Mouse (Mus musculus): ENCODE measurements around the gene Ap1g2.

Gene Ap1g2

DNA sequence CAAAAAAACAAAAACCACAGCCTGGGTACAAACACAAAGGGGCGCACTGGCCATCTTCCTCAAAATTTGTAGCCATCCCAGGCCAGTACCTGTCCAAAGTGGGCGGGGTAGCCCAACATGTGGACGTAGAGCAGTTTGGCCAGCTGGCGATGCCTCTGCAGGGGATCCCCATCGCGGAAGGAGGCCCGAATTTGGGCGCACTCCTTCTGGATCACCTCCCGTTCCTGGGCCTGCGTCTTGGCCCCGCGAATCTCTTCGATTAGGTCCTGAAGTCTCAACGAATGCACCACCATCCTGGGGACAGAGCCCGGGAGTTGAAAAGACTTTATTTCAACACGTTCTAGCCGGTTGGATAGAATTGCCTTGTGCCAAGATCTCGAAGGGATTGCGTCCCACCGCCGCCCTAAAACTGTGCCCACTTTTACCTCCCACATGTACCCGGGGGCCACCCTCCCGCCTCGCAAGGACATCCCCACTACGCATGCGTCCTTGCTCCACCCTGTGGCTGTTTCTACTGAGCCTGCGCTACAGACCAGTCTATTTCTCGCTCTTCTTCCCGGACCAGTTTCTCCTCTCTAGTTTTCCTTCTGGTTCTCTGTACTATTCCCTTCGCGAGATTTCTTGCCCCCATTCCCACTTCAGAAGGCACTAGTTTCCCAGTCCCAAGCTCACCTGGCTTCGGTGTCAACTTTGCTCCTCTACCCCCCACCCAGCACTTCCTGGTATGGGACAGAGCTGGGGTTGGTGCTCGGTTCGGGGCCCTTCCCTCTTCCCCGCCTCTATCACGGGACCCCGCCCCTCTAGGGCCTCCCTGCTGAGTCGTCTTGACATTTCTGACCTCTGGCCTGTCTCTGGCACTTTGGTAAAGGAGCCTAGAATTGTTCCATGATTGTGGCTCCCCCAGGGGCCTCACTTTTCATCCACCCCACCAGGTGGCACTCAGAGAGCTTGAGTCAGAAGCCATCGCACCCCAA is at the start of gene Ap1g2:
Gene Ap1g2 (minus strand): TSS at position 758 of the 974 bp plus-strand sequence.
- DNase-seq (ENCODE audit: low spot score), result peak; percentile 82

- no peak for DNase-seq (ENCODE audit: low spot score)
These were observed 46.6 kb upstream of the Ap1g2 start for GRCm38 (mm10) chr14:55152951-55153481.

DNA sequence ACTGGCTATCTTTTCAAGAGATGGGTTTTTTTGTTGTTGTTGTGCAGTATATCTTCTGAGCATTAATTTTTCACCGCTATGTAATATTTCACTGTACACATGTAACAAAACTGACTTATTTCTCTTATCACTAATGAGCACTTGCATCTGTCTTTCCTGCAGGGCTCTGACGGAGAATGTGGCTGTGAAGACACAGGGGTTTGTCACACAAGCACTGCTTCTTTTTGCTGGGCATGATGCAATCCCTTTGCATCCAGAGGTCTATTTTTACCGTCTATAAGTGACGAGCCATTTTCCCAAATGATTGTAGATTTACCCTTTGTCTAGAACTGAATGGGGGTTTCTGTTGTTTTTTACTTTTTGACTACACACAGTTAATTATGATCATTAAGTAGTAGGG is 45.8 kb upstream of the Ap1g2 start:
- DNase-seq (ENCODE audit: low spot score), result no peak

DNA sequence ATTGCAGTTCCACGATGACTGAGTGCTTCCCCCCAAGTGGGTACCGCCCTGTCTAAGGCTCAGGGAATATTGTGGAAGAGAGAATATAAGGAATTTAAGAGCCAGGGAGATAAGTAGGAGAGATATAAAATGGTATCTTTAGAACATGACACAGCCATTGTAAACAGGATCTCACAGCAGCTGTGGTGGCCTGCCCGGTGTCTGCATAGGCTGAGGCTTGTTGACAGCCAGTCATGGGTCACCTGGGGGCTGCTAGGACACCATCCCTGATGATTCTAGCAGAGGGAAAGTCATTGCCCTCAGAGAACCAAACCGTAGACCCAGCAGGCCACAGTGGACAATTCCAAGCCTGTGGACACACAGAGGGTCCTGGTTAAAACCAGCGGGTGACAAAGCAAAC is 44.6 kb upstream of the Ap1g2 start:
- DNase-seq (ENCODE audit: low spot score), result no peak

DNA sequence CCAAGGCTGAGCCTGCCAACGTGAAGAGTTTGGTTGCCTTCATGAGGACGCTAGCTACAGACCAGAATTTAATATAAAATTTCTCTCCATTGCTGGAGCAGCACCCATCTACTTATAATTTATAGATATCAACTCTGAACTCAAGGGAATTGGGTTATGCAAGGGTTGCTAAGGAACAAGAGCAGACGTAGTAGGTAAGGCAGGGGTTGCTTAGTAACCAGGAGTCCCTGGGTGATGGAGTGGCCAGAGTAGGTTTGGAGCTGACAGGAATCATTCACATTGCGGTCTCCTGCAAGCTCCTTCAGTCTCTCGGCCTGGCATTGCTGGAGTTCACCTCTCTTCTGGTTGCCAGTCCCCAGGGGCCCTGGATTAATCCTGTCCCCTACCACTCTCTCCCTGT is 42.6 kb upstream of the Ap1g2 start:
- DNase-seq (ENCODE audit: low spot score), result no peak

- DNase-seq (ENCODE audit: low spot score), result peak; percentile 31
These were observed 42.0 kb upstream of the Ap1g2 start for GRCm38 (mm10) chr14:55148363-55148915.

- DNase-seq (ENCODE audit: low spot score), result peak; percentile 24
These were observed 40.5 kb upstream of the Ap1g2 start for GRCm38 (mm10) chr14:55146829-55147401.

DNA sequence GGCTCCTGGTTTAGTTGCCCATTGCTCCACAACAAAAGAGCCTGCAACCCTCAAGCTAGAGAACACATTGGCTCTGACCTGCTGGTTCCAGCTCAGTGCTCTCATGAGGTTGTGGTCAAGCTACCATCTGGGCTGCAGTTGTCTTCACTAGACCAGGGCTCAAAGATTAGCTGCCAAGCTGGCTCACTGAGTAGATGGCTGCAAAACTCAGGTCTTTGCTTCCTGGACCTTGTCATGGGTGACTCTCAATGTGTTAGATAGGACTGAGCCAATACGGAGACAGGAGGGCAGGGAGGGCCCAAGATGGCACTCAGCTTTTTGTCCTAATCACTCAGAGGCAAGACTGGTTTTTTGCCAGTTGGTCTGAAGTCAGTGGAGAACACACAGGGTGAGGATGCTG is 39.9 kb upstream of the Ap1g2 start:
- no peak for DNase-seq (ENCODE audit: low spot score)

GRCm38 (mm10) chr14:55139313-55139712 is 32.9 kb upstream of the Ap1g2 start:
- DNase-seq (ENCODE audit: low spot score), result no peak

DNA sequence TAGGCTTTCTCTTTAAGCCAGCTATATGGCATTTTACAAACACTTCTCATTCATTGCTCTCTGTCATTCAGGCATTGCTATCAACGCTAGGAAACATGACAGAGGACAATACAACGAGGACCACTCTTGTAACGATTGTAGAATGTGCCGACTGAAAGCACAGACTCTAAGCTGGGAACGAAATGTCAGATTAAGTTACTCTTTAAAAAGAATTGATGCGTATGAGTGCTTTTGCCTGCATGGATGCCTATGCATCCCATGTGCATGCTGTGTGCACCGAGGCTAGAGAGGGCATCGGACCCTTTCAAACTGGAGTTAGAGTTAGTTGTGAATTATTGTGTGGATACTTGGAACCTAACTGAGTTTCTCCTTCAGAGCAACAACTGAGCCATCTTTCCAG is 29.3 kb upstream of the Ap1g2 start:
- no peak for DNase-seq (ENCODE audit: low spot score)

- no peak for DNase-seq (ENCODE audit: low spot score)
These were observed 20.1 kb upstream of the Ap1g2 start for GRCm38 (mm10) chr14:55126521-55126920.

DNA sequence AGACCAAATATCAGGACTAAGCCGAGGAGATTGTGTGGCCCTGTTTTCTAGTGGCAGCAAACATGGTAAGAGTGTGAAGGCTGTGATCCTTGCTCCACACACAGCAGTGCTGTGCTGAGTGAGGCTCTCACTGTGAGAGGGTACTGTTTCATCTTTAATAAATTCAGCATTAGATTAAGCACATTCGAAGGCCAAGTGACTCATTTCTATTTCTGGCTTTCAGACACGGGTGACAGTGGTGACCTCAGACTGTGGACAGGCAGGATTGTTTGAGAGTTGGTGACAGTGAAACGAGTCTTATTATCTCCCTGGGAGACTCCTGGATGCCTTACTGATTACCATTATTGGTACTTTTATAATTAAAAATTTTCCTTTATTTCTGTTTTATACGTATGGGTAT is 19.3 kb upstream of the Ap1g2 start:
- DNase-seq (ENCODE audit: low spot score), result no peak

- DNase-seq (ENCODE audit: low spot score), result no peak
These were observed 16.0 kb upstream of the Ap1g2 start for GRCm38 (mm10) chr14:55122359-55122758.

- DNase-seq (ENCODE audit: low spot score), result peak; percentile 80
These were observed 15.6 kb upstream of the Ap1g2 start for GRCm38 (mm10) chr14:55121947-55122346.

GRCm38 (mm10) chr14:55119421-55120134 is 13.2 kb upstream of the Ap1g2 start:
- no peak for DNase-seq (ENCODE audit: low spot score)

DNA sequence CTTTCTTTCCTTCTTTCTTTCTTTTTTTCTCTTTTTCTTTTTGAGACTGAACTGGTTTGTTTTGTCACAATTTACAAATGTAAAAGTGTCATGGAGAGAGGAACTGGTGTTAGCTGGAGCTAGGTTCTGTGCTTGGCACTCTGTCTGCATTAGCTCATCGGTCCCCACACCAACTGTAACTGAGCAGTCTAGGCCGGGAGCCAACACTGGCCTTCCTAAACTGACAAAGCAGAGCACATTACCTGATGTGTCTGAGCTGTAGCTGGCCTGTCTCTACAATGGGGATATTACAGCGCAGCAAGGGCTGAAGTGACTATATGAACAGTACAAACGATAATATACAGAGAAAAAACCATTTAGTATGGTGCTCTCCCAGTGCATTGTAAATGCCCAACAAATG is 12.5 kb upstream of the Ap1g2 start:
- DNase-seq (ENCODE audit: low spot score), result no peak

GRCm38 (mm10) chr14:55116425-55117200 is 10.2 kb upstream of the Ap1g2 start, which contains the start of gene Jph4:
TSS of gene Jph4 (minus strand) at chr14:55116935.
- DNase-seq (ENCODE audit: low spot score), result no peak

DNA sequence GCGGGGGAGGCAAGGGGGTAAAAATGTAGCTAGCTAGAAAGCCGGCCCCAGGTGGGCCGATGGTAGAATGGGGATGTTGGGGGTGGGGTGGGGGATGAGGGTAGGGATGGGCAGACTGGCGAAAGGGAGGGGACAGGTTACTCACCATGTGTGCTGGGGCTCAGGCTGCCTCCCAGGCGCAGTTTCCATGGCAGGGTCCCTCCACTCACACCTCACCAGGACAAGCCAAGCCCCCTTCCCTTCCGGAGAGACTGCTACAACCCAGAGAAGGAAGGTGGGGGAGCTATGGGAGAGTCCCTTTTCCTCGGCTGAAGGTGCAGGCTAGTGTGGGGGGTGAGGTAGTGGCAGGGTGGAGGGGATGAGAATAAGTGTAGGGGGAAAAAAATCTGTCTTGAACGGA is 9.5 kb upstream of the Ap1g2 start:
- no peak for DNase-seq (ENCODE audit: low spot score)

GRCm38 (mm10) chr14:55114759-55115701 is 8.6 kb upstream of the Ap1g2 start:
- peak; percentile 63 for DNase-seq (ENCODE audit: low spot score)

DNA sequence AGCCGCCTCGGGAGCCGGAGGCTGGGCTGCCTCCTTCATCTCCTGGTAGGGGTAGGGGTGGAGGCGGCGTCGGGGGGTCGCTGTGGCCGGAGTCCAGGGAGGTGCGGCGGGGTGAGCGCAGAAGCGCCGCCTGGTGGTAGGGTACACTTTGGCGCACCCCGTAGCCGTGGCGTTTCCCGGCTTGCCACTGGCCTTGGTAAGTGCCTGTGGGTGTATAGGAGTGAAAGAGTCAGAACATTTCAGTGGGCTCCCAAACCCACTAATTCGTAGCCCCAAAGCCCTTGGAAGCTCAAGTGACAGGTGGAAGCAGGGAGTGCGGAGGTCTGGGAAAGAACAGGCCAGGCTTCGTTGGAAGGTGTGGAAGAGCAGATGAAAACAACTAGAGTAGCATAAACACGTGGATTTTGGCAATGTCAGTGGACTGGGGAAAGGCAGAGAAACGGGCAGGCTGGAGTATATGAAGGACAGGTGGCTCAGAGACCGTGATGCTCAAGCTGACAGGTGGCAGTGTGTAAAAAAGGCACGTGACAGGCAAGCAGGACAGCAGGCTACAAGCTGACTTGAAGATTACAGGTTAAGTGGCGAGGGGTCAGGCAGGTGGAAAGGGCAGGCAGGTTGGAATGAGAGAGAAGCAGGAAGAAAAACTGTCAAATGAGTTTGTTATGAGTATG is 7.7 kb upstream of the Ap1g2 start:
- no peak for DNase-seq (ENCODE audit: low spot score)

Measured in ovary, postnatal 36 days (tissue).